Mouse (Mus musculus): ENCODE data around the gene Tigit.

DNA sequence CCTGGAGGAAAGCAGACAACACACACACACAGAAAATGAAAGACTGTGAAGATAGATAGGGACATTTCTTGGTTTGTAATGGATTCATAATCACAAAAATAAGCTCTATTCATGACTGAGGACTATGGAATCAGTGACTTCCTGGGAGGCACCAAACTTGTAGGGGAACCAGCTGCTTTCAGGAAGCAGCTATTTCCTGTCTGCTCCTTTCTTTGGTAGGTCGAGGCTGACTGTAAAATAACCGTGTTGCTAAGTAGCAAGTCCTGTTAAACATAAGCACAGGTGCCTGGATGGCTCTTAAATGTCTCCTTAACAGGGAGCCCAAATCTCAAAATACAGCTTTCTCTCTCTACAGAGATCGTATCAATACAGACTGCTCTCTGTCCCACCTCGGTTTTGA lies 39.1 kb downstream of the Tigit start:
- TF ChIP-seq CTCF (IDR thresholded peaks at IDR 0.05) (no peak), EP300 (IDR thresholded peaks at IDR 0.05) (no peak)
